Mouse (Mus musculus): Measurements from ENCODE around the gene Zbp1.

DNA sequence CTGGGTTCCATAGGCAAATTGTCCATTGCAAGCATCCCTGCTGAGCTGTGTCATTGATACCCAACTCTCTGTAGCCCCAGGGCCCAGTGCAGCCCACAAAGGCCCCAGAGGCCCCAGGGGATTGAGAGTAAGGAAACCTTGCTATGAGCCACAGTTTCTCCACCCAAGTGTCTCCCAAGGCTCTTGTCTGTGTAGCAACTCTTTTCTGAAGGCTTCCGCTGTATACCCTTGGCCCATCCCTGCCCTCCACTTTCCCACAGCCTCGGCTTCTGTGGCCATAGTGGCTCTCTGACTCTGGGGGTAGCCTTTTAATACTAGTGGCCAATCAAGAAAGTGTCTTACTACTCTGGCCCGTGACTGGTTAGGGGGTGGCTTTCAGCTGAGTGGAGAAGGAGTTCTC lies 15.0 kb downstream of the Zbp1 start:
- no peak for TF ChIP-seq CTCF (IDR thresholded peaks at IDR 0.05; ENCODE audit: insufficient read depth, low read length)
- TF ChIP-seq POLR2A (IDR thresholded peaks at IDR 0.05; ENCODE audit: borderline replicate concordance, extremely low read depth, low read depth, low read length) = no peak

Data from lung, adult 2 months (tissue).